Mouse (Mus musculus) limb, embryonic 15.5 days (tissue): ENCODE measurements at regions not wholly inside any gene's neighbourhood (a gene's known extent, or its start where the extent isn't known, plus 50 kb on each side); places are given as distances from the start of the nearest gene placed in this dataset.

Experiments used
- ATAC-seq: fragments of 200-750 bp; cut with Nextera tagmentation; 2 replicates; pipeline ENCODE4 v1.8.0; 2017; ENCODE audit warnings: low read depth, moderate TSS enrichment; ENCODE audit not compliant: insufficient number of reproducible peaks, low FRiP score, low TSS enrichment
- H3K27ac ChIP-seq: fragments of 300-500 bp; sonication (generic); 2 replicates; pipeline ENCODE4 v1.5.1; 2015; ENCODE audit warnings: moderate library complexity, mild to moderate bottlenecking, inconsistent platforms
- H3K27me3 ChIP-seq: fragments of 300-500 bp; sonication (generic); 2 replicates; pipeline ENCODE4 v1.6.1; 2015; ENCODE audit warnings: inconsistent platforms
- H3K36me3 ChIP-seq: fragments of 300-500 bp; sonication (generic); 2 replicates; pipeline ENCODE4 v1.6.1; 2015; ENCODE audit warnings: inconsistent platforms
- H3K4me1 ChIP-seq: fragments of 300-500 bp; sonication (generic); 2 replicates; pipeline ENCODE4 v1.6.1; 2015; ENCODE audit warnings: inconsistent platforms
- H3K4me2 ChIP-seq: fragments of 300-500 bp; sonication (generic); 2 replicates; pipeline ENCODE4 v1.6.1; 2015; ENCODE audit warnings: mild to moderate bottlenecking, inconsistent platforms
- H3K4me3 ChIP-seq: fragments of 300-500 bp; sonication (generic); 2 replicates; pipeline ENCODE4 v1.5.1; 2015; ENCODE audit warnings: mild to moderate bottlenecking, inconsistent platforms
- H3K9ac ChIP-seq: fragments of 300-500 bp; sonication (generic); 2 replicates; pipeline ENCODE4 v1.6.1; 2015; ENCODE audit warnings: inconsistent platforms
- H3K9me3 ChIP-seq: fragments of 300-500 bp; sonication (generic); 2 replicates; pipeline ENCODE4 v1.6.1; 2016; ENCODE audit warnings: inconsistent platforms
- WGBS: fragments of 180-500 bp; shearing (Covaris S2); methylation state at CpG from one replicate; pipeline ENCODE4 v1.1.7; 2015; 5-methylcytosine and 5-hydroxymethylcytosine counted together

- no peaks in the 10 kb centered on the region for H3K4me1 ChIP-seq
- H3K9me3 ChIP-seq, result no peaks in the 10 kb centered on the region
- no peak overlapping the region for H3K27ac ChIP-seq
- H3K9ac ChIP-seq, result no peak overlapping the region
- no peak overlapping the region for H3K4me2 ChIP-seq
- no peaks in the 10 kb centered on the region for H3K27me3 ChIP-seq
- H3K4me3 ChIP-seq, result no peak overlapping the region
- 2% methylated on average over 5 of the region's 5 CpGs for WGBS
- no peaks in the 10 kb centered on the region for H3K36me3 ChIP-seq
- no peak for ATAC-seq
These were observed 100.5 kb upstream of the Cnr1 start for GRCm38 (mm10) chr4:33823850-33824249.

- no peak for ATAC-seq
- WGBS, result 78% methylated on average over 7 of the region's 7 CpGs
These were observed 91.3 kb upstream of the Cnr1 start for GRCm38 (mm10) chr4:33833134-33833533.

GRCm38 (mm10) chr4:33838436-33838835 is 86.0 kb upstream of the Cnr1 start:
- no peaks in the 10 kb centered on the region for H3K36me3 ChIP-seq
- H3K4me3 ChIP-seq, result no peak overlapping the region
- H3K4me1 ChIP-seq, result no peaks in the 10 kb centered on the region
- no peak for ATAC-seq
- no peak overlapping the region for H3K9ac ChIP-seq
- no peak overlapping the region for H3K4me2 ChIP-seq
- 59% methylated on average over 6 of the region's 6 CpGs for WGBS
- no peaks in the 10 kb centered on the region for H3K9me3 ChIP-seq
- H3K27ac ChIP-seq, result no peak overlapping the region
- no peaks in the 10 kb centered on the region for H3K27me3 ChIP-seq

More at GRCm38 (mm10) chr4:33833134-33833533, 91.3 kb upstream of the Cnr1 start:
- Histone ChIP-seq H3K27ac (no peak overlapping the region), H3K9me3 (no peaks in the 10 kb centered on the region), H3K4me1 (no peaks in the 10 kb centered on the region), H3K9ac (no peak overlapping the region), H3K36me3 (no peaks in the 10 kb centered on the region), H3K4me3 (no peak overlapping the region), H3K4me2 (no peak overlapping the region), H3K27me3 (no peaks in the 10 kb centered on the region)

- no peaks in the 10 kb centered on the region for H3K36me3 ChIP-seq
- H3K4me3 ChIP-seq, result no peak overlapping the region
- no peak overlapping the region for H3K27ac ChIP-seq
- no peaks in the 10 kb centered on the region for H3K4me1 ChIP-seq
- no peak overlapping the region for H3K4me2 ChIP-seq
- ATAC-seq, result no peak
- 71% methylated on average over 14 of the region's 14 CpGs for WGBS
- no peaks in the 10 kb centered on the region for H3K27me3 ChIP-seq
- H3K9ac ChIP-seq, result no peak overlapping the region
- H3K9me3 ChIP-seq, result no peaks in the 10 kb centered on the region
These were observed 84.3 kb upstream of the Cnr1 start for GRCm38 (mm10) chr4:33840119-33840518.

GRCm38 (mm10) chr4:33845611-33846395 is 78.6 kb upstream of the Cnr1 start:
- Histone ChIP-seq H3K9me3 (no peaks in the 10 kb centered on the region), H3K36me3 (no peaks in the 10 kb centered on the region), H3K27ac (no peak overlapping the region), H3K9ac (no peak overlapping the region), H3K4me3 (no peak overlapping the region), H3K27me3 (no peaks in the 10 kb centered on the region), H3K4me1 (peaks cover 5% of the 10 kb centered on the region; the same call in 1 of the 2 replicates), H3K4me2 (no peak overlapping the region)
- no peak for ATAC-seq
- WGBS, result 22% methylated on average over 9 of the region's 9 CpGs

- H3K27ac ChIP-seq, result no peak overlapping the region
- peaks cover 5% of the 10 kb centered on the region; the same call in 1 of the 2 replicates for H3K4me1 ChIP-seq
- no peaks in the 10 kb centered on the region for H3K9me3 ChIP-seq
- 60% methylated on average over 7 of the region's 7 CpGs for WGBS
- no peak overlapping the region for H3K9ac ChIP-seq
- no peak overlapping the region for H3K4me2 ChIP-seq
- ATAC-seq, result no peak
- no peaks in the 10 kb centered on the region for H3K27me3 ChIP-seq
- H3K4me3 ChIP-seq, result no peak overlapping the region
- H3K36me3 ChIP-seq, result no peaks in the 10 kb centered on the region
These were observed 74.1 kb upstream of the Cnr1 start for GRCm38 (mm10) chr4:33850249-33850648.

- WGBS, result 88% methylated on average over 5 of the region's 5 CpGs
These were observed 72.1 kb upstream of the Cnr1 start for GRCm38 (mm10) chr4:33852294-33852693.

GRCm38 (mm10) chr4:33855112-33855511 is 69.3 kb upstream of the Cnr1 start:
- no peak overlapping the region for H3K27ac ChIP-seq
- no peaks in the 10 kb centered on the region for H3K27me3 ChIP-seq
- no peak overlapping the region for H3K4me3 ChIP-seq
- H3K4me2 ChIP-seq, result no peak overlapping the region
- H3K4me1 ChIP-seq, result no peaks in the 10 kb centered on the region
- no peak overlapping the region for H3K9ac ChIP-seq
- H3K9me3 ChIP-seq, result no peaks in the 10 kb centered on the region
- ATAC-seq, result no peak
- H3K36me3 ChIP-seq, result no peaks in the 10 kb centered on the region

More at GRCm38 (mm10) chr4:33852294-33852693, 72.1 kb upstream of the Cnr1 start:
- Histone ChIP-seq H3K4me3 (no peak overlapping the region), H3K27me3 (no peaks in the 10 kb centered on the region), H3K27ac (no peak overlapping the region), H3K9me3 (no peaks in the 10 kb centered on the region), H3K4me1 (no peaks in the 10 kb centered on the region), H3K4me2 (no peak overlapping the region), H3K36me3 (no peaks in the 10 kb centered on the region), H3K9ac (no peak overlapping the region)
- no peak for ATAC-seq

GRCm38 (mm10) chr4:33867126-33867525 is 57.3 kb upstream of the Cnr1 start:
- H3K4me1 ChIP-seq, result no peaks in the 10 kb centered on the region
- no peaks in the 10 kb centered on the region for H3K27me3 ChIP-seq
- no peak overlapping the region for H3K27ac ChIP-seq
- WGBS, result 93% methylated on average over 2 of the region's 2 CpGs
- no peaks in the 10 kb centered on the region for H3K36me3 ChIP-seq
- H3K4me3 ChIP-seq, result no peak overlapping the region
- no peaks in the 10 kb centered on the region for H3K9me3 ChIP-seq
- ATAC-seq, result no peak
- no peak overlapping the region for H3K4me2 ChIP-seq
- no peak overlapping the region for H3K9ac ChIP-seq

- Histone ChIP-seq H3K27ac (no peak overlapping the region), H3K4me1 (no peaks in the 10 kb centered on the region), H3K9ac (no peak overlapping the region), H3K36me3 (no peaks in the 10 kb centered on the region), H3K27me3 (no peaks in the 10 kb centered on the region), H3K4me3 (no peak overlapping the region), H3K4me2 (no peak overlapping the region), H3K9me3 (no peaks in the 10 kb centered on the region)
- no peak for ATAC-seq
- 71% methylated on average over 5 of the region's 5 CpGs for WGBS
These were observed 55.1 kb upstream of the Cnr1 start for GRCm38 (mm10) chr4:33869317-33869716.
